Mouse (Mus musculus) cerebellum, postnatal 25 days (tissue): ENCODE results near the gene Lrsam1.
A peak's percentile ranks its signal among the peaks of the same experiment; 100 is the strongest.

Source experiments
- DNase-seq, 2 experiments: peaks; one replicate each; pipeline ENCODE4 v3.0.0; 2021; ENCODE audit warnings: mixed read lengths in 2 of 2

Lrsam1 gene

GRCm38 (mm10) chr2:32892490-32892889 lies 68.9 kb downstream of the Lrsam1 start:
- no peak for DNase-seq

DNA sequence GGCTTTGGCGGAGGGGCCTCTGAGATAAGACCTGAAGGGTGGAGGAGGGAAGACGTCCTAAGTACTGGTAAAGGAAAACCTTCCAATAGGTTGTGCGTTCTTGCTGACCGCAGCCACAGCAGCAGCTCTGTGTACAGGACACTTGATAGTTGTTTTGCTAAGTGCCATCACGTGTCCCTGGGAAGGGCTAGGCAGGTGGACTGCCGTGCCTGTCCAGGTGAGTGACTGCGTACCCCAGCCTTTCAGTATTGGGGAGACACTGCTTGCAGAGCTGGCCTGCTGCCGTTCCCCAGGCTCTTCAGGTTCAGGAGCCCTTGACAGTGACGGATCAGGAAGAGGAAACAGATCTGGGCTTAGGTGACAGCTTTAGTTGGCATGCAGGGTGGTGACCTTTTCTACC lies 70.1 kb downstream of the Lrsam1 start:
- no peak for DNase-seq

DNA sequence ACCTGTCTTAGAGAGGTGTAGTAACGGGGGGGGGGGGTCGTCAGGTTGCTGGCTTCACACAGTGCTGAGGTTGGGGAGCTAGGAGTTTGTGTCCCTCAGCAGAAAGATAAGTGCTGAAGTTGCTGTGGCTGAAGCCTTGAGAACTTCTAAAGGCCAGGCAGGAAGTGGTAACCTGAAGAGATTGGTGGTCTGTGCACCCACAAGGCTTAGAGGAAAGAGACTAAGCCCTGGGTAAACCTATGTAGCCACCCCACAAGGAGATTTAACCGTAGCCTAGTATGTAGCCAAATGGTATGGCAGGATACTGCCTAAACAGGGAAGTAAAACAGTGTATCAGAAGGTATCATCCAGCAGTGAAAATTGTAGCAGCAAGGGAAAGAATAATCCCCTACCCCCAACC lies 71.1 kb downstream of the Lrsam1 start:
- DNase-seq, result no peak

GRCm38 (mm10) chr2:32888551-32888950 lies 72.9 kb downstream of the Lrsam1 start:
- DNase-seq, result no peak

GRCm38 (mm10) chr2:32888029-32888428 lies 73.4 kb downstream of the Lrsam1 start:
- DNase-seq, result no peak

DNA sequence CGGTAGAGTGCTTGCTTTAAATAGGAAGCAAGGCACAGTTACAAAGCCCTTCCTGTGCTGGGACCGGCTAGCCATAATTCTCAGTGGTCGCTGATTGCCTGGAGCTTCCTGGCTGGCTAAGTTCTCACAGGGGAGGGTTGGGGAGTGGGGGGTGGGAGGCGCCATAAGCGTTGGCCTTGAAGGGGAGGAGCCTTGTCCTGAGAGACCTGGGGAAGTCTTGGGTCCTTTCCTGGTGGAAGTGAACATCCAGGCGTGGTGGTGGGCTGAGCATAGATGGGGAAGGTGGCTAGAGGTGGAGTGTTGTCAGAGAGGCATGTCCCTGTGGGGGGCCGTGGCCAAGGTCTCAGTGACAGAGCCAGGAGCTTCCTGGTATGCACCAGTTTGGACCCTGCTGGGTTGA lies 76.7 kb downstream of the Lrsam1 start:
- no peak for DNase-seq

DNA sequence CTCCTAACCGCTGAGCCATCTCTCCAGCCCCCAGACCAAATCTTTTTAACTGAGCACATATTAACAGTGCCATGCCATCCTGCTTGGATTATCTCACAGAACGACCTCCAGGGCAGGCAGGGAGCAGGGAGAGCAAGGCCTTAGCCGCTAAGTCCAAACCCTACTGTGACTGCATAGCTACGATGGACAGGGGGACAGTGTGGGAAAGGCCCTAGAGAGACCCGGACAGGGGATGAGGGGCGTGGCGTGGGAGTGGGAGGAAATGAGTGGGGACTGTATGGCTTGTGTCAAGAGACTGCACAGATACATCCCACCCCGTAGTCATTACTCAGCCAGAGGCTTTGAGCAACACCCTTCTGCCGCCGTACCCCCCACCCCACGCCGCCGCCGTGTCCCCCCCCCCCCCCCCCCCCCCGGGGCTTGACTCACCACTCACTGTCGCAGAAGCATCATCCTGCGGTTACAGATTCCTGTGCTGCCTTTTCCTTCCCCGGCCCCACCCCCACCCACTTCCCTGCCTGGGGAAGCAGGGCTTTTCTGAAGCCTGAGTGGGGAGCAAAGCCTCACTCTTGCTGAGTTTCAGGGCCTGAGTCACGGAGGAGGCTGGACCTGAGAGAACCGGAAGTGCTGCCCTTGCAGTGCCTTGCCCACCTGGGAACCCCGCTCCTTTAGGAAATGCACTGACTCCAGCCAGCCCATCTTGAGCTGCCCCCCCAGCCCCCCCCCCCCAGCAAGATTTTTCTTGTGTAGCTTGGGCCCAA lies 79.0 kb downstream of the Lrsam1 start:
- no peak for DNase-seq

- DNase-seq, result peak; percentile 47 to 74
These were observed 79.7 kb downstream of the Lrsam1 start for GRCm38 (mm10) chr2:32881723-32882122.

DNA sequence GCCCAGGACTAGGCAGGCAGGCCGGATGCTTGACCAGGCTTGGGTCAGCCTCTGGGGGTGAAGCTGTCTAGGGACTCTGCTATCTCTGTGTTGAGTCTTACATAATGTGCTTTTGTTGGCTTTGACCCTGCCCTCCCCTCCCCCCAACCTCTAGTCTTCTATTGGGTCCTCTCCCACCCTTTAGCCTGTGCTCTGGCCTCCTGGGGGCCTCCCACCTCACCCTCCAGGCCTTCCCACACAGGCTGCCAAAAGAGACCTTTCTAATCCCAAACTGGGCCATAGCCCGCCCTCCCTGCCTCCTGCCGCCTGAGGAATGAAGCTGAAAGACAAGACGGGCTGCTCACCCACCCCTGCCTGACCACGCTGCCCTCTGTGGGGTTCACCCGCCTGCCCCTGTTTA lies 80.4 kb downstream of the Lrsam1 start:
- peak in 1 of 2 experiments; percentile 26 for DNase-seq

GRCm38 (mm10) chr2:32879593-32879992 lies 81.8 kb downstream of the Lrsam1 start:
- DNase-seq, result no peak

DNA sequence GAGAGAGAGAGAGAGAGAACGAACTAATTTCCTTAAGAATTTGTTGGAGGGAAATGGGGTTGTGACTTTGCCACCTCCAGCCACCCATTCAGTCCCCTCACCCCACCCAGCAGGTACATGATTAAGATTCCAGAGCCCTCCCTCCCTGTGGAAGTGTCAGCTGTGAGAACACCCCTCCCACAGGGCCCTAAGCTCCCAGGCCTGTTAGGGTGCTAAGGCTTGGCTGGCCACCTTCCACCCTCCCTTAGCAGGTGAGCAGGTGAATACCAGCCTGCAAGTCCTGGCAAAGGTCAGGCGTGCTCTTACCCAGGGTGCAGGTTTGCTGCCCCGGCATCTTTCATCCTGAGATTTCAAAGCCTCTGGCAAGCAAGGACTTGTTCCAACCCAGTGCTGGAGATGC lies 83.0 kb downstream of the Lrsam1 start:
- no peak for DNase-seq

GRCm38 (mm10) chr2:32877761-32878393 lies 83.5 kb downstream of the Lrsam1 start:
- DNase-seq, result no peak

GRCm38 (mm10) chr2:32877303-32877702 lies 84.1 kb downstream of the Lrsam1 start:
- DNase-seq, result no peak

- DNase-seq, result peak; percentile 30 to 35
These were observed 84.7 kb downstream of the Lrsam1 start for GRCm38 (mm10) chr2:32876490-32877302.

GRCm38 (mm10) chr2:32875675-32876489 lies 85.5 kb downstream of the Lrsam1 start, which contains the start of gene Fam129b:
Gene Fam129b (plus strand): TSS chr2:32876114.
- peak; percentile 86 to 92 for DNase-seq
